Mouse (Mus musculus) lung, postnatal 25 days (tissue): ENCODE results near the gene Alg11.

ENCODE experiments used
- DNase-seq: peaks from one replicate; pipeline ENCODE4 v3.0.0; 2022; ENCODE audit warnings: low spot score

Alg11 gene

DNA sequence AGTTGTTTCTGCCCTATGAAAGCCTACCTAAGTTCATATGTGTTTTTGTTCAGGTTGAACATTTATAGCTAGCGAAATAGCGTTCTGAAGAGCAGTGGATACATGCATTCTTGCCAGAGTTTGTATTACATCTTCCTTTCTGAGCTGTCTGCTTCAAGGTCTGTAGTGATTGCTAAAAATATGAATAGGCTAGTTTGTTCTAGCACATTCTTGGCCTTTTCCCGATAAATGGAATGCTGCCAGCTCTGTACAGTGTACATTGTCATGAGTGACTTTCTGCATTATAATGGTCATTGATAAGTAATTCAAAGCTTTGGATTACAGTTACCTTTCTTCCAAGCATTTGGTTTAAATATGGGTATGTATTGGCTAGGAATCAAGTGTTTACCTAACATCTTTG is 605 bp downstream of the Alg11 start:
- no peak for DNase-seq

GRCm38 (mm10) chr8:22079313-22080007 is 18.9 kb downstream of the Alg11 start:
- DNase-seq, result no peak

DNA sequence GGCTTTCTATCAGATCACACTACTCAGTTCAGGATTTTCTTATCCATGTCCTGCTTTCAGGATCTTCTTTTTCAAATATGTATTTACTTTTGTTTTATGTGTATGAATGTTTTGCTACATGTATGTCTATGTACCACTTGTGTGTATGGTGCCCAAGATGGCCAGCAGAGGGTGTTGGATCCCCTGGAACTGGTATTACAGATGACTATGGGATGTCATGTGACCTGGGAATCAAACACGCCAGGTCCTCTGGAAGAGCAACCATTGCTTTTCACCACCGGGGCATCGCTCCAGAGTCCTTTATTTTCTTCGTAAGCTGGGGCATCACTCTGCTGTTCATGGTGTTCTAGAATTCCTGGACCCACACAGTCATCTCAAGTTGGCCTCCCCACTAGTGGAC is 28.7 kb downstream of the Alg11 start:
- no peak for DNase-seq

DNA sequence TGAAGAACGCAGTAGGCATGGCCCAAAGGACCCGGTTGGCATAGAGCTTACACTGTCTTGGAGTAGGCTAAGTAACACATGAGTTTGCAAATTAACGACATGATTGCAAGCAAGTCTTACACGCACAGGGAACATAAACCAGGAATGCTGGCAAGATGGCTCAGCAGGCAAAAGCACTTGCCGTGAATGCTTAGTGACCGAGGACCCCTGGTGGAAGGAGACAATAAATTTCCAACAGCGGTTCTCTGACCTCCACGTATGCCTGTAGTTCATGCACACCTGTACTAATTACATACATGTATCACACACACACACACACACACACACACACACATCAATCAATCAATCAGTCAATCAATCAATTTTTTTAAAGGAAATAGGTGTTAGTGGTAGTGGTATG is 31.0 kb downstream of the Alg11 start:
- DNase-seq, result no peak

- no peak for DNase-seq
Measured at GRCm38 (mm10) chr8:22107020-22107419, 46.5 kb downstream of the Alg11 start.
